Mouse (Mus musculus): ENCODE measurements at regions not wholly inside any gene's neighbourhood (a gene's known extent, or its start where the extent isn't known, plus 50 kb on each side); places are given as distances from the start of the nearest gene placed in this dataset.

DNA sequence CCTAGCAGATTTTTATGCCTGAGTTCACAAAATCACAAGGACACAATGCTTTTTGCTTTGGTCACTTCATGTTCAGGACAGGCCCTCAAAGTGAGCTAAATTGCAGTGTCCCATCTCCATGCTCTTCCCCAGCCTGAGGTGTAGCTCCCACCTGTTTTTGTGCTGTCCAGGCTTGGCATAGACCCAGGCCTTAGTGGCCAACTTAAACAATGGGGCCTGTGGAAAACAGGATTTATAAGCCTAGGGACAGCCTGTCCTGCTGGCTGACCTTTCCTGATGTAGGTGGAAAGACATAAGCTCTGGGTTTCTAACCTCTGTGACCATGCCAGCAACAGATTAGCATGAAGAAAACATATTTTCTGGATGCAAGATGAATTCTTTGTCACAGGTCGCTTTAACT, 51.6 kb upstream of the Gm7247 start:
- peak; percentile 35 for DNase-seq (ENCODE audit: low spot score)
- intact Hi-C loops (cut with DNase I), result loop anchor here (5.0 kb wide), 1 partner anchor 37 kb away; no protein-coding TSS in a partner anchor

DNA sequence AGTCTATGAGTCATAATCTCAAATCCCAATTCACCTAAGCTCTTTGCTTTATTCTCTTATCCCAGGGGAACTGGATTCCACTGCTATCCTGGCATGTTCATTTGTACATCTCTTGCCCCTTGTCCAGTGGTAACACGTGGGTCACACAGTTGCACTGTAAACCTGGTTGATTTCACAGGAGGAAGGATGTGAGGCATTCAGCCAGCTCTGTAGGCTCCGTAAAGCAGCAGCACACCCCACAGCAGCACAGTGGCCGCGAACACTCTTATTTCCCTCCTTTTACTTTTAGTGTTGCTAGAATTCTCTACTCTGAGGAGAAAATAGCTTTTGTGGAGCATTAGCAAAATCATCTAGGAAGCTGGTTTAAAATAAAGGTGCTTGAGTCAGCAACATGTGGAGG, 51.0 kb upstream of the Gm7247 start:
- intact Hi-C loops (cut with DNase I), result loop anchor here (5.0 kb wide), 1 partner anchor 37 kb away; no protein-coding TSS in a partner anchor
- DNase-seq (ENCODE audit: low spot score), result no peak
